Mouse (Mus musculus): ENCODE results near the gene Utrn. TPM values are rescaled to one million over a fixed set of nuclear protein-coding genes. Genes with fewer than 3 reads are reported as not detected.

Utrn gene
- polyA plus RNA-seq, 1 experiment = 13.9 TPM

- no peak overlapping the region for H3K4me3 ChIP-seq
- TF ChIP-seq CEBPB (IDR thresholded peaks at IDR 0.05; ENCODE audit: insufficient read depth, poor library complexity, severe bottlenecking) = no peak
- TF ChIP-seq MYOD1 (IDR thresholded peaks at IDR 0.05; ENCODE audit: control insufficient read depth in 1 of 3, insufficient read length in 2 of 3, low read depth in 2 of 3) = peak in 2 of 3 experiments; percentile 74 to 93
- no peak for TF ChIP-seq MAX (IDR thresholded peaks at IDR 0.05; ENCODE audit: low read depth)
- TF ChIP-seq POLR2A (IDR thresholded peaks at IDR 0.05; ENCODE audit: insufficient read length, low read depth) = no peak
- no peak for TF ChIP-seq REST (IDR thresholded peaks at IDR 0.05; ENCODE audit: insufficient read depth, insufficient read length)
- TF ChIP-seq USF1 (IDR thresholded peaks at IDR 0.05; ENCODE audit: low read depth) = no peak
- TF ChIP-seq MYOG (IDR thresholded peaks at IDR 0.05; ENCODE audit: control insufficient read depth in 1 of 3, insufficient read depth in 1 of 3, insufficient read length in 2 of 3, low read depth in 2 of 3) = peak in 2 of 3 experiments; percentile 68 to 86
- TF ChIP-seq E2F4 (IDR thresholded peaks at IDR 0.05; ENCODE audit: insufficient read depth) = no peak
- no peak for TF ChIP-seq TCF12 (IDR thresholded peaks at IDR 0.05; ENCODE audit: insufficient read depth, poor library complexity, severe bottlenecking)
- no peak for TF ChIP-seq SRF (IDR thresholded peaks at IDR 0.05; ENCODE audit: control insufficient read depth, insufficient read length, low read depth)
- TF ChIP-seq POLR2AphosphoS2 (IDR thresholded peaks at IDR 0.05; ENCODE audit: insufficient read length, low read depth) = no peak
- peak; percentile 31 for TF ChIP-seq TCF3 (IDR thresholded peaks at IDR 0.05; ENCODE audit: insufficient read length, low read depth)
- no peaks in the 10 kb centered on the region for H3K27me3 ChIP-seq (ENCODE audit: control insufficient read depth, insufficient read depth, insufficient read length)
- H3K36me3 ChIP-seq (ENCODE audit: control insufficient read depth, insufficient read depth) = no peaks in the 10 kb centered on the region
- H3K79me2 ChIP-seq (ENCODE audit: control insufficient read depth, insufficient read depth) = peaks cover 76% of the 10 kb centered on the region
- no peak overlapping the region for H3ac ChIP-seq (ENCODE audit: control insufficient read depth, insufficient read length)
- no peak overlapping the region for H3K4me2 ChIP-seq (ENCODE audit: low read depth)
Measured at GRCm38 (mm10) chr10:12836048-12836816, 32.9 kb downstream of the Utrn start.

- Histone ChIP-seq H3K79me2 (ENCODE audit: control insufficient read depth, insufficient read depth) (peaks cover 86% of the 10 kb centered on the region), H3K4me3 (no peak overlapping the region), H3K4me2 (ENCODE audit: low read depth) (no peak overlapping the region), H3K36me3 (ENCODE audit: control insufficient read depth, insufficient read depth) (no peaks in the 10 kb centered on the region), H3ac (ENCODE audit: control insufficient read depth, insufficient read length) (no peak overlapping the region), H3K27me3 (ENCODE audit: control insufficient read depth, insufficient read depth, insufficient read length) (no peaks in the 10 kb centered on the region)
- TF ChIP-seq CEBPB (IDR thresholded peaks at IDR 0.05; ENCODE audit: insufficient read depth, poor library complexity, severe bottlenecking) (no peak), MYOD1 (IDR thresholded peaks at IDR 0.05; ENCODE audit: control insufficient read depth in 1 of 3, insufficient read length in 2 of 3, low read depth in 2 of 3) (no peak), E2F4 (IDR thresholded peaks at IDR 0.05; ENCODE audit: insufficient read depth) (no peak), POLR2AphosphoS2 (IDR thresholded peaks at IDR 0.05; ENCODE audit: insufficient read length, low read depth) (no peak), TCF3 (IDR thresholded peaks at IDR 0.05; ENCODE audit: insufficient read length, low read depth) (no peak), USF1 (IDR thresholded peaks at IDR 0.05; ENCODE audit: low read depth) (no peak), MAX (IDR thresholded peaks at IDR 0.05; ENCODE audit: low read depth) (no peak), REST (IDR thresholded peaks at IDR 0.05; ENCODE audit: insufficient read depth, insufficient read length) (no peak), POLR2A (IDR thresholded peaks at IDR 0.05; ENCODE audit: insufficient read length, low read depth) (no peak), TCF12 (IDR thresholded peaks at IDR 0.05; ENCODE audit: insufficient read depth, poor library complexity, severe bottlenecking) (no peak), SRF (IDR thresholded peaks at IDR 0.05; ENCODE audit: control insufficient read depth, insufficient read length, low read depth) (no peak)
Measured at GRCm38 (mm10) chr10:12834215-12834614, 35.0 kb downstream of the Utrn start.

GRCm38 (mm10) chr10:12832163-12832562, 37.0 kb downstream of the Utrn start:
- H3K4me3 ChIP-seq = no peak overlapping the region
- H3K27me3 ChIP-seq (ENCODE audit: control insufficient read depth, insufficient read depth, insufficient read length) = no peaks in the 10 kb centered on the region
- no peak overlapping the region for H3K4me2 ChIP-seq (ENCODE audit: low read depth)
- no peak overlapping the region for H3ac ChIP-seq (ENCODE audit: control insufficient read depth, insufficient read length)
- H3K36me3 ChIP-seq (ENCODE audit: control insufficient read depth, insufficient read depth) = no peaks in the 10 kb centered on the region
- TF ChIP-seq E2F4 (IDR thresholded peaks at IDR 0.05; ENCODE audit: insufficient read depth) = no peak
- no peak for TF ChIP-seq TCF3 (IDR thresholded peaks at IDR 0.05; ENCODE audit: insufficient read length, low read depth)
- no peak for TF ChIP-seq MYOG (IDR thresholded peaks at IDR 0.05; ENCODE audit: control insufficient read depth in 1 of 3, insufficient read depth in 1 of 3, insufficient read length in 2 of 3, low read depth in 2 of 3)
- no peak for TF ChIP-seq SRF (IDR thresholded peaks at IDR 0.05; ENCODE audit: control insufficient read depth, insufficient read length, low read depth)
- TF ChIP-seq TCF12 (IDR thresholded peaks at IDR 0.05; ENCODE audit: insufficient read depth, poor library complexity, severe bottlenecking) = no peak
- TF ChIP-seq MAX (IDR thresholded peaks at IDR 0.05; ENCODE audit: low read depth) = no peak
- no peak for TF ChIP-seq POLR2AphosphoS2 (IDR thresholded peaks at IDR 0.05; ENCODE audit: insufficient read length, low read depth)
- TF ChIP-seq POLR2A (IDR thresholded peaks at IDR 0.05; ENCODE audit: insufficient read length, low read depth) = no peak
- no peak for TF ChIP-seq CEBPB (IDR thresholded peaks at IDR 0.05; ENCODE audit: insufficient read depth, poor library complexity, severe bottlenecking)
- no peak for TF ChIP-seq MYOD1 (IDR thresholded peaks at IDR 0.05; ENCODE audit: control insufficient read depth in 1 of 3, insufficient read length in 2 of 3, low read depth in 2 of 3)
- no peak for TF ChIP-seq USF1 (IDR thresholded peaks at IDR 0.05; ENCODE audit: low read depth)
- TF ChIP-seq REST (IDR thresholded peaks at IDR 0.05; ENCODE audit: insufficient read depth, insufficient read length) = no peak
- H3K79me2 ChIP-seq (ENCODE audit: control insufficient read depth, insufficient read depth) = peaks cover 83% of the 10 kb centered on the region

- Histone ChIP-seq H3K27me3 (ENCODE audit: control insufficient read depth, insufficient read depth, insufficient read length) (no peaks in the 10 kb centered on the region), H3K36me3 (ENCODE audit: control insufficient read depth, insufficient read depth) (no peaks in the 10 kb centered on the region), H3K79me2 (ENCODE audit: control insufficient read depth, insufficient read depth) (peaks cover 95% of the 10 kb centered on the region), H3K4me3 (no peak overlapping the region), H3K4me2 (ENCODE audit: low read depth) (no peak overlapping the region), H3ac (ENCODE audit: control insufficient read depth, insufficient read length) (no peak overlapping the region)
- TF ChIP-seq POLR2A (IDR thresholded peaks at IDR 0.05; ENCODE audit: insufficient read length, low read depth) = no peak
- TF ChIP-seq CEBPB (IDR thresholded peaks at IDR 0.05; ENCODE audit: insufficient read depth, poor library complexity, severe bottlenecking) = no peak
- TF ChIP-seq REST (IDR thresholded peaks at IDR 0.05; ENCODE audit: insufficient read depth, insufficient read length) = no peak
- no peak for TF ChIP-seq POLR2AphosphoS2 (IDR thresholded peaks at IDR 0.05; ENCODE audit: insufficient read length, low read depth)
- no peak for TF ChIP-seq MYOG (IDR thresholded peaks at IDR 0.05; ENCODE audit: control insufficient read depth in 1 of 3, insufficient read depth in 1 of 3, insufficient read length in 2 of 3, low read depth in 2 of 3)
- TF ChIP-seq MAX (IDR thresholded peaks at IDR 0.05; ENCODE audit: low read depth) = no peak
- TF ChIP-seq TCF3 (IDR thresholded peaks at IDR 0.05; ENCODE audit: insufficient read length, low read depth) = no peak
- no peak for TF ChIP-seq TCF12 (IDR thresholded peaks at IDR 0.05; ENCODE audit: insufficient read depth, poor library complexity, severe bottlenecking)
- TF ChIP-seq SRF (IDR thresholded peaks at IDR 0.05; ENCODE audit: control insufficient read depth, insufficient read length, low read depth) = no peak
- no peak for TF ChIP-seq E2F4 (IDR thresholded peaks at IDR 0.05; ENCODE audit: insufficient read depth)
- TF ChIP-seq MYOD1 (IDR thresholded peaks at IDR 0.05; ENCODE audit: control insufficient read depth in 1 of 3, insufficient read length in 2 of 3, low read depth in 2 of 3) = no peak
- no peak for TF ChIP-seq USF1 (IDR thresholded peaks at IDR 0.05; ENCODE audit: low read depth)
Measured at GRCm38 (mm10) chr10:12827778-12828177, 41.4 kb downstream of the Utrn start.

All from myocyte (in vitro differentiated cells).